21 mouse cellular contexts compared by ENCODE assay signal in genomic region chr2:120351321-120351720, GRCm38 (mm10). TPM values are rescaled to one million over a fixed set of nuclear protein-coding genes. Genes with fewer than 3 reads are reported as not detected.
DNase-seq lines count a peak whose midpoint lies in the region; ATAC-seq and TF ChIP-seq lines count a peak whose summit lies in the region.
"Had no signal": no experiment of that assay in that cellular context is flagged by ENCODE, and none has a peak within 500 bp of the region (broad histone marks: within the 10 kb centered on the region; RNA-seq: fewer than 3 reads in every experiment).

No protein-coding gene starts in this region.

- no peak overlapping the region for H3K27ac ChIP-seq in forebrain, embryonic 15.5 days (replicated peaks)
- H3K27ac ChIP-seq in forebrain, embryonic 16.5 days (ENCODE audit: low read length): no peak overlapping the region
- no peak overlapping the region for H3K27ac ChIP-seq in liver, embryonic 11.5 days (ENCODE audit: low read depth, low read length)
- no peak overlapping the region for H3K27ac ChIP-seq in liver, postnatal 0 days (ENCODE audit: low read depth)
- H3K27ac ChIP-seq in bone marrow macrophage, adult 2 months (ENCODE audit: insufficient read depth, low read depth, low read length): no peak overlapping the region
- no peak overlapping the region for H3K27ac ChIP-seq in lung, embryonic 15.5 days

- H3K36me3 ChIP-seq in forebrain, embryonic 15.5 days: peaks cover 45% of the 10 kb centered on the region
- H3K36me3 ChIP-seq in forebrain, embryonic 16.5 days (ENCODE audit: control insufficient read depth, insufficient read depth): peaks cover 10% of the 10 kb centered on the region
- H3K36me3 ChIP-seq in liver, embryonic 11.5 days (ENCODE audit: control insufficient read depth, insufficient read depth, low read length): peaks cover 13% of the 10 kb centered on the region
- peaks cover 24% of the 10 kb centered on the region for H3K36me3 ChIP-seq in liver, postnatal 0 days (replicated peaks; ENCODE audit: insufficient read depth, low read length)
- H3K36me3 ChIP-seq in lung, embryonic 15.5 days: peaks cover 17% of the 10 kb centered on the region

- TF ChIP-seq POLR2A in bone marrow macrophage, adult 2 months (IDR thresholded peaks at IDR 0.05; ENCODE audit: borderline replicate concordance, low read depth, low read length): no peak

- no peak for TF ChIP-seq EP300 in liver, postnatal 0 days (IDR thresholded peaks at IDR 0.05; ENCODE audit: low read depth)

- no peak overlapping the region for H3K4me3 ChIP-seq in forebrain, embryonic 15.5 days
- no peak overlapping the region for H3K4me3 ChIP-seq in forebrain, embryonic 16.5 days (replicated peaks; ENCODE audit: low read length)
- H3K4me3 ChIP-seq in liver, embryonic 11.5 days (ENCODE audit: low read depth, low read length): 0 out of 2 replicates have a peak overlapping the region, but pooled peaks have one; percentile 78
- H3K4me3 ChIP-seq in liver, postnatal 0 days (ENCODE audit: low read depth, low read length): no peak overlapping the region
- H3K4me3 ChIP-seq in bone marrow macrophage, adult 2 months (ENCODE audit: insufficient read depth, low read length): peak overlapping the region; percentile 1; the same call in 1 of the 2 replicates
- no peak overlapping the region for H3K4me3 ChIP-seq in lung, embryonic 15.5 days

- peaks cover 16% of the 10 kb centered on the region for H3K4me1 ChIP-seq in forebrain, embryonic 15.5 days
- H3K4me1 ChIP-seq in forebrain, embryonic 16.5 days (replicated peaks; ENCODE audit: control insufficient read depth, insufficient read depth, low read length): peaks cover 13% of the 10 kb centered on the region
- peaks cover 17% of the 10 kb centered on the region for H3K4me1 ChIP-seq in liver, embryonic 11.5 days (replicated peaks; ENCODE audit: control insufficient read depth, insufficient read depth, low read length)
- peaks cover 12% of the 10 kb centered on the region for H3K4me1 ChIP-seq in liver, postnatal 0 days (ENCODE audit: insufficient read depth)
- peaks cover 34% of the 10 kb centered on the region for H3K4me1 ChIP-seq in bone marrow macrophage, adult 2 months (ENCODE audit: control insufficient read depth, insufficient read depth, low read length)
- H3K4me1 ChIP-seq in lung, embryonic 15.5 days: peaks cover 13% of the 10 kb centered on the region

- 0 out of 2 replicates have a peak overlapping the region, but pooled peaks have one; percentile 54 for H3K4me2 ChIP-seq in forebrain, embryonic 15.5 days (replicated peaks)
- H3K4me2 ChIP-seq in forebrain, embryonic 16.5 days (ENCODE audit: low read length): no peak overlapping the region
- peak overlapping the region; percentile 87 for H3K4me2 ChIP-seq in liver, embryonic 11.5 days
- H3K4me2 ChIP-seq in liver, postnatal 0 days (ENCODE audit: low read depth, low read length): no peak overlapping the region
- H3K4me2 ChIP-seq in lung, embryonic 15.5 days: 0 out of 2 replicates have a peak overlapping the region, but pooled peaks have one; percentile 62

- ATAC-seq in forebrain, embryonic 15.5 days (replicated peaks): no peak
- ATAC-seq in forebrain, embryonic 16.5 days: no peak
- no peak for ATAC-seq in liver, embryonic 11.5 days (replicated peaks; ENCODE audit: low FRiP score)
- ATAC-seq in liver, postnatal 0 days: no peak
- ATAC-seq in lung, embryonic 15.5 days (ENCODE audit: borderline replicate concordance, extremely low read depth, low FRiP score, low TSS enrichment): no peak

- H3K27me3 ChIP-seq in forebrain, embryonic 15.5 days: no peaks in the 10 kb centered on the region
- H3K27me3 ChIP-seq in forebrain, embryonic 16.5 days (replicated peaks; ENCODE audit: control insufficient read depth, insufficient read depth, low read length): no peaks in the 10 kb centered on the region
- no peaks in the 10 kb centered on the region for H3K27me3 ChIP-seq in liver, embryonic 11.5 days (replicated peaks; ENCODE audit: control insufficient read depth, insufficient read depth, low read length)
- H3K27me3 ChIP-seq in liver, postnatal 0 days (ENCODE audit: insufficient read depth, low read length): no peaks in the 10 kb centered on the region
- H3K27me3 ChIP-seq in lung, embryonic 15.5 days: no peaks in the 10 kb centered on the region
- H3K27me3 ChIP-seq: CH12.LX had no signal

- 81% methylated on average over 5 of the region's 5 CpGs for WGBS in forebrain, embryonic 15.5 days
- 77% methylated on average over 5 of the region's 5 CpGs for WGBS in forebrain, embryonic 16.5 days
- WGBS in liver, embryonic 11.5 days: 84% methylated on average over 5 of the region's 5 CpGs
- 77% methylated on average over 5 of the region's 5 CpGs for WGBS in liver, postnatal 0 days (ENCODE audit: insufficient replicate concordance)
- WGBS in lung, embryonic 15.5 days: 65% methylated on average over 5 of the region's 5 CpGs

- no peak overlapping the region for H3K9ac ChIP-seq in forebrain, embryonic 15.5 days (replicated peaks)
- H3K9ac ChIP-seq in forebrain, embryonic 16.5 days (replicated peaks; ENCODE audit: low read depth, low read length): no peak overlapping the region
- H3K9ac ChIP-seq in liver, embryonic 11.5 days (ENCODE audit: low read depth, low read length): no peak overlapping the region
- H3K9ac ChIP-seq in liver, postnatal 0 days (replicated peaks): no peak overlapping the region
- H3K9ac ChIP-seq in lung, embryonic 15.5 days: no peak overlapping the region

- H3K9me3 ChIP-seq in forebrain, embryonic 15.5 days: no peaks in the 10 kb centered on the region
- H3K9me3 ChIP-seq in forebrain, embryonic 16.5 days (ENCODE audit: control insufficient read depth, low read length): no peaks in the 10 kb centered on the region
- H3K9me3 ChIP-seq in liver, embryonic 11.5 days (ENCODE audit: control insufficient read depth, low read length): no peaks in the 10 kb centered on the region
- no peaks in the 10 kb centered on the region for H3K9me3 ChIP-seq in liver, postnatal 0 days (ENCODE audit: low read length)
- no peaks in the 10 kb centered on the region for H3K9me3 ChIP-seq in lung, embryonic 15.5 days

- DNase-seq in liver, embryonic 11.5 days (ENCODE audit: low spot score): no peak
- DNase-seq in liver, postnatal 0 days: no peak
- no peak for DNase-seq in layer of hippocampus, adult 18-20 months (ENCODE audit: low spot score in 2 of 2)
- DNase-seq in cerebellum, adult 11 months: no peak
- DNase-seq: adrenal gland, postnatal 36 days; cerebellum, postnatal 14 days; gastrocnemius, postnatal 25 days; heart, postnatal 4 days; kidney, adult 2 months; layer of hippocampus, postnatal 36 days; right cerebral cortex, postnatal 14 days; thymus, postnatal 25 days had no signal

- TF ChIP-seq CTCF in liver, postnatal 0 days (IDR thresholded peaks at IDR 0.05; ENCODE audit: low read depth): no peak
- TF ChIP-seq CTCF in bone marrow macrophage, adult 2 months (IDR thresholded peaks at IDR 0.05; ENCODE audit: low read depth, low read length): no peak

RNA-seq across cellular contexts. Expression of gene Vps39, which starts 1.6 kb away (rescaled TPM):
- 50.0 and 50.9 TPM in 2 replicates for polyA plus RNA-seq in forebrain, embryonic 15.5 days (2015; fragmentation: Nextera tagmentation; extraction: Ambion mirVana)
- polyA plus RNA-seq in forebrain, embryonic 16.5 days (2015; fragmentation: Nextera tagmentation; extraction: Ambion mirVana): 54.4 and 55.0 TPM in 2 replicates
- polyA plus RNA-seq in liver, embryonic 11.5 days (2014; fragmentation: Nextera tagmentation; extraction: Ambion mirVana): 15.5 and 19.8 TPM in 2 replicates
- polyA plus RNA-seq in liver, postnatal 0 days (2015; fragmentation: Nextera tagmentation; extraction: Ambion mirVana): 5.6 and 5.9 TPM in 2 replicates
- 61.7 and 72.9 TPM in 2 replicates for polyA plus RNA-seq in bone marrow macrophage, adult 2 months (2012; ENCODE audit: insufficient read depth, insufficient read length, missing spikeins)
- polyA plus RNA-seq in lung, embryonic 15.5 days (2015; fragmentation: Nextera tagmentation; extraction: Ambion mirVana): 19.3 and 19.4 TPM in 2 replicates
- total RNA-seq in layer of hippocampus, adult 18-20 months (2021): 10 to 100 TPM; 68.2 to 80.9 TPM

RNA-seq across cellular contexts. Expression of gene Pla2g4f, which starts 37.4 kb away (rescaled TPM):
- not detected in 2 replicates for polyA plus RNA-seq in forebrain, embryonic 15.5 days (2015; fragmentation: Nextera tagmentation; extraction: Ambion mirVana)
- not detected in 2 replicates for polyA plus RNA-seq in forebrain, embryonic 16.5 days (2015; fragmentation: Nextera tagmentation; extraction: Ambion mirVana)
- 0.10 TPM in 1 of 2 replicates, not detected in the other for polyA plus RNA-seq in liver, embryonic 11.5 days (2014; fragmentation: Nextera tagmentation; extraction: Ambion mirVana)
- not detected in 2 replicates for polyA plus RNA-seq in liver, postnatal 0 days (2015; fragmentation: Nextera tagmentation; extraction: Ambion mirVana)
- not detected in 2 replicates for polyA plus RNA-seq in bone marrow macrophage, adult 2 months (2012; ENCODE audit: insufficient read depth, insufficient read length, missing spikeins)
- polyA plus RNA-seq in lung, embryonic 15.5 days (2015; fragmentation: Nextera tagmentation; extraction: Ambion mirVana): 0.30 and 0.90 TPM in 2 replicates
- total RNA-seq in layer of hippocampus, adult 18-20 months (2021): not detected
- total RNA-seq: adrenal gland, postnatal 36 days; gastrocnemius, postnatal 25 days; heart, postnatal 4 days; layer of hippocampus, postnatal 36 days; megakaryocyte progenitor cell, adult 5-6 weeks had no signal
- polyA plus RNA-seq: erythroblast, embryonic 14.5 days; heart, embryonic 11.5 days; limb, embryonic 11.5 days had no signal

RNA-seq across cellular contexts. Expression of gene Ganc, which starts 52.4 kb away (rescaled TPM):
- 7.8 and 10.2 TPM in 2 replicates for polyA plus RNA-seq in forebrain, embryonic 15.5 days (2015; fragmentation: Nextera tagmentation; extraction: Ambion mirVana)
- polyA plus RNA-seq in forebrain, embryonic 16.5 days (2015; fragmentation: Nextera tagmentation; extraction: Ambion mirVana): 7.0 and 8.3 TPM in 2 replicates
- polyA plus RNA-seq in liver, embryonic 11.5 days (2014; fragmentation: Nextera tagmentation; extraction: Ambion mirVana): 7.8 and 8.5 TPM in 2 replicates
- polyA plus RNA-seq in liver, postnatal 0 days (2015; fragmentation: Nextera tagmentation; extraction: Ambion mirVana): 6.8 and 8.2 TPM in 2 replicates
- 10.4 and 15.5 TPM in 2 replicates for polyA plus RNA-seq in bone marrow macrophage, adult 2 months (2012; ENCODE audit: insufficient read depth, insufficient read length, missing spikeins)
- polyA plus RNA-seq in lung, embryonic 15.5 days (2015; fragmentation: Nextera tagmentation; extraction: Ambion mirVana): 7.2 and 9.7 TPM in 2 replicates
- 10 to 100 TPM; 12.0 to 13.7 TPM for total RNA-seq in layer of hippocampus, adult 18-20 months (2021)

RNA-seq across cellular contexts. Expression of gene Tmem87a, which starts 52.6 kb away (rescaled TPM):
- 6.7 and 7.3 TPM in 2 replicates for polyA plus RNA-seq in forebrain, embryonic 15.5 days (2015; fragmentation: Nextera tagmentation; extraction: Ambion mirVana)
- polyA plus RNA-seq in forebrain, embryonic 16.5 days (2015; fragmentation: Nextera tagmentation; extraction: Ambion mirVana): 6.0 and 7.2 TPM in 2 replicates
- 7.1 and 9.2 TPM in 2 replicates for polyA plus RNA-seq in liver, embryonic 11.5 days (2014; fragmentation: Nextera tagmentation; extraction: Ambion mirVana)
- 2.9 and 3.2 TPM in 2 replicates for polyA plus RNA-seq in liver, postnatal 0 days (2015; fragmentation: Nextera tagmentation; extraction: Ambion mirVana)
- 35.3 and 37.1 TPM in 2 replicates for polyA plus RNA-seq in bone marrow macrophage, adult 2 months (2012; ENCODE audit: insufficient read depth, insufficient read length, missing spikeins)
- polyA plus RNA-seq in lung, embryonic 15.5 days (2015; fragmentation: Nextera tagmentation; extraction: Ambion mirVana): 10.8 and 11.0 TPM in 2 replicates
- 10 to 100 TPM; 39.5 to 43.4 TPM for total RNA-seq in layer of hippocampus, adult 18-20 months (2021)

Comparison
In these comparisons a context has a peak if more than half of its experiments do, and no peak if none do; other contexts are left out.
1. H3K4me2 ChIP-seq: peak in forebrain, embryonic 15.5 days (single experiment), liver, embryonic 11.5 days (single experiment) and lung, embryonic 15.5 days (single experiment); none in forebrain, embryonic 16.5 days (single experiment) and liver, postnatal 0 days (single experiment).
2. H3K4me3 ChIP-seq: peak in liver, embryonic 11.5 days (single experiment) and bone marrow macrophage, adult 2 months (single experiment); none in forebrain, embryonic 15.5 days (single experiment), forebrain, embryonic 16.5 days (single experiment), liver, postnatal 0 days (single experiment) and lung, embryonic 15.5 days (single experiment).